Mouse (Mus musculus): Measurements from ENCODE around the gene Gm37240. TPM values are rescaled to one million over a fixed set of nuclear protein-coding genes. Genes with fewer than 3 reads are reported as not detected.
A peak's percentile ranks its signal among the peaks of the same experiment; 100 is the strongest.

The Gm37240 gene
- polyA plus RNA-seq, 1 experiment from 2014 or later = 14.9 TPM

GRCm38 (mm10) chr3:84622026-84622425 lies 1265.3 kb downstream of the Gm37240 start:
- Histone ChIP-seq H3K9me3 (no peaks in the 10 kb centered on the region), H3K36me3 (no peaks in the 10 kb centered on the region), H3K4me3 (no peak overlapping the region), H3K4me2 (no peak overlapping the region), H3K4me1 (peaks cover 5% of the 10 kb centered on the region; the same call in 1 of the 2 replicates), H3K27me3 (no peaks in the 10 kb centered on the region), H3K9ac (no peak overlapping the region), H3K27ac (no peak overlapping the region)
- 26% methylated on average over 3 of the region's 3 CpGs for whole genome bisulfite sequencing
- no peak for ATAC-seq (ENCODE audit: insufficient number of reproducible peaks, low FRiP score, low TSS enrichment, low read depth)

GRCm38 (mm10) chr3:84619725-84620124 lies 1267.6 kb downstream of the Gm37240 start:
- Histone ChIP-seq H3K27me3 (no peaks in the 10 kb centered on the region), H3K9me3 (no peaks in the 10 kb centered on the region), H3K4me1 (peaks cover 2% of the 10 kb centered on the region; the same call in 1 of the 2 replicates), H3K27ac (no peak overlapping the region), H3K4me3 (no peak overlapping the region), H3K9ac (no peak overlapping the region), H3K4me2 (no peak overlapping the region), H3K36me3 (no peaks in the 10 kb centered on the region)
- 92% methylated on average over 6 of the region's 6 CpGs for WGBS
- no peak for ATAC-seq (ENCODE audit: insufficient number of reproducible peaks, low FRiP score, low TSS enrichment, low read depth)

GRCm38 (mm10) chr3:84619056-84619455 lies 1268.3 kb downstream of the Gm37240 start:
- Histone ChIP-seq H3K4me1 (peaks cover 2% of the 10 kb centered on the region; the same call in 1 of the 2 replicates), H3K4me3 (no peak overlapping the region), H3K9me3 (no peaks in the 10 kb centered on the region), H3K27ac (no peak overlapping the region), H3K4me2 (no peak overlapping the region), H3K36me3 (no peaks in the 10 kb centered on the region), H3K27me3 (no peaks in the 10 kb centered on the region), H3K9ac (no peak overlapping the region)
- ATAC-seq (ENCODE audit: insufficient number of reproducible peaks, low FRiP score, low TSS enrichment, low read depth) = no peak
- WGBS = 94% methylated on average over 7 of the region's 7 CpGs

GRCm38 (mm10) chr3:84618627-84619026 lies 1268.7 kb downstream of the Gm37240 start:
- no peak for ATAC-seq (ENCODE audit: insufficient number of reproducible peaks, low FRiP score, low TSS enrichment, low read depth)
- no peaks in the 10 kb centered on the region for H3K27me3 ChIP-seq
- 78% methylated on average over 2 of the region's 2 CpGs for WGBS

GRCm38 (mm10) chr3:84615856-84616225 lies 1271.5 kb downstream of the Gm37240 start:
- peaks cover 2% of the 10 kb centered on the region; the same call in 1 of the 2 replicates for H3K4me1 ChIP-seq
- H3K36me3 ChIP-seq = no peaks in the 10 kb centered on the region
- no peak overlapping the region for H3K27ac ChIP-seq
- H3K27me3 ChIP-seq = no peaks in the 10 kb centered on the region
- WGBS = 40% methylated on average over 7 of the region's 7 CpGs
- no peak overlapping the region for H3K9ac ChIP-seq
- H3K9me3 ChIP-seq = no peaks in the 10 kb centered on the region
- no peak for ATAC-seq (ENCODE audit: insufficient number of reproducible peaks, low FRiP score, low TSS enrichment, low read depth)
- H3K4me2 ChIP-seq = no peak overlapping the region
- no peak overlapping the region for H3K4me3 ChIP-seq

More at GRCm38 (mm10) chr3:84618627-84619026, 1268.7 kb downstream of the Gm37240 start:
- H3K4me3 ChIP-seq = no peak overlapping the region
- peaks cover 2% of the 10 kb centered on the region; the same call in 1 of the 2 replicates for H3K4me1 ChIP-seq
- H3K4me2 ChIP-seq = no peak overlapping the region
- no peaks in the 10 kb centered on the region for H3K36me3 ChIP-seq
- H3K9me3 ChIP-seq = no peaks in the 10 kb centered on the region
- no peak overlapping the region for H3K27ac ChIP-seq
- no peak overlapping the region for H3K9ac ChIP-seq

- no peak overlapping the region for H3K27ac ChIP-seq
- no peaks in the 10 kb centered on the region for H3K9me3 ChIP-seq
- H3K9ac ChIP-seq = no peak overlapping the region
- H3K4me2 ChIP-seq = no peak overlapping the region
- ATAC-seq (ENCODE audit: insufficient number of reproducible peaks, low FRiP score, low TSS enrichment, low read depth) = no peak
- WGBS = 28% methylated on average over 5 of the region's 5 CpGs
- H3K36me3 ChIP-seq = no peaks in the 10 kb centered on the region
- no peaks in the 10 kb centered on the region for H3K27me3 ChIP-seq
- peaks cover 2% of the 10 kb centered on the region; the same call in 1 of the 2 replicates for H3K4me1 ChIP-seq
- H3K4me3 ChIP-seq = no peak overlapping the region
Observed at GRCm38 (mm10) chr3:84615050-84615855, 1272.1 kb downstream of the Gm37240 start.

- no peak overlapping the region for H3K4me2 ChIP-seq
- no peak overlapping the region for H3K9ac ChIP-seq
- H3K36me3 ChIP-seq = no peaks in the 10 kb centered on the region
- 0 out of 2 replicates have a peak, but pooled peaks cover 6% of the 10 kb centered on the region for H3K9me3 ChIP-seq
- H3K4me1 ChIP-seq = peaks cover under 1% of the 10 kb centered on the region; the same call in 1 of the 2 replicates
- no peak for ATAC-seq (ENCODE audit: insufficient number of reproducible peaks, low FRiP score, low TSS enrichment, low read depth)
- no peak overlapping the region for H3K4me3 ChIP-seq
- H3K27me3 ChIP-seq = no peaks in the 10 kb centered on the region
- H3K27ac ChIP-seq = no peak overlapping the region
- WGBS = 62% methylated on average over 9 of the region's 9 CpGs
Observed at GRCm38 (mm10) chr3:84610183-84610710, 1277.1 kb downstream of the Gm37240 start.

- Histone ChIP-seq H3K9ac (no peak overlapping the region), H3K36me3 (no peaks in the 10 kb centered on the region), H3K4me3 (no peak overlapping the region), H3K4me1 (0 out of 2 replicates have a peak, but pooled peaks cover 5% of the 10 kb centered on the region), H3K27me3 (no peaks in the 10 kb centered on the region), H3K27ac (peak overlapping the region; percentile 65), H3K9me3 (0 out of 2 replicates have a peak, but pooled peaks cover 6% of the 10 kb centered on the region), H3K4me2 (no peak overlapping the region)
- WGBS = 52% methylated on average over 8 of the region's 9 CpGs
- ATAC-seq (ENCODE audit: insufficient number of reproducible peaks, low FRiP score, low TSS enrichment, low read depth) = no peak
Observed at GRCm38 (mm10) chr3:84603212-84603611, 1284.1 kb downstream of the Gm37240 start.

GRCm38 (mm10) chr3:84602759-84603158 lies 1284.6 kb downstream of the Gm37240 start:
- 76% methylated on average over 2 of the region's 2 CpGs for WGBS
- peak overlapping the region; percentile 65 for H3K27ac ChIP-seq
- H3K9me3 ChIP-seq = 0 out of 2 replicates have a peak, but pooled peaks cover 6% of the 10 kb centered on the region
- H3K4me3 ChIP-seq = no peak overlapping the region
- no peaks in the 10 kb centered on the region for H3K36me3 ChIP-seq
- ATAC-seq (ENCODE audit: insufficient number of reproducible peaks, low FRiP score, low TSS enrichment, low read depth) = no peak
- H3K27me3 ChIP-seq = no peaks in the 10 kb centered on the region
- 0 out of 2 replicates have a peak, but pooled peaks cover 5% of the 10 kb centered on the region for H3K4me1 ChIP-seq
- H3K4me2 ChIP-seq = no peak overlapping the region
- H3K9ac ChIP-seq = no peak overlapping the region

- Histone ChIP-seq H3K4me2 (no peak overlapping the region), H3K4me1 (0 out of 2 replicates have a peak, but pooled peaks cover 5% of the 10 kb centered on the region), H3K27ac (peak overlapping the region; percentile 51), H3K36me3 (no peaks in the 10 kb centered on the region), H3K9ac (no peak overlapping the region), H3K4me3 (no peak overlapping the region), H3K27me3 (0 out of 2 replicates have a peak, but pooled peaks cover 5% of the 10 kb centered on the region), H3K9me3 (0 out of 2 replicates have a peak, but pooled peaks cover 6% of the 10 kb centered on the region)
- no peak for ATAC-seq (ENCODE audit: insufficient number of reproducible peaks, low FRiP score, low TSS enrichment, low read depth)
- WGBS = 62% methylated on average over 9 of the region's 9 CpGs
Observed at GRCm38 (mm10) chr3:84601870-84602495, 1285.3 kb downstream of the Gm37240 start.

GRCm38 (mm10) chr3:84598756-84599155 lies 1288.6 kb downstream of the Gm37240 start:
- 83% methylated on average over 6 of the region's 6 CpGs for WGBS

More at GRCm38 (mm10) chr3:84598756-84599155, 1288.6 kb downstream of the Gm37240 start:
- no peaks in the 10 kb centered on the region for H3K9me3 ChIP-seq
- H3K9ac ChIP-seq = no peak overlapping the region
- H3K4me1 ChIP-seq = 0 out of 2 replicates have a peak, but pooled peaks cover 11% of the 10 kb centered on the region
- no peak for ATAC-seq (ENCODE audit: insufficient number of reproducible peaks, low FRiP score, low TSS enrichment, low read depth)
- H3K27ac ChIP-seq = no peak overlapping the region
- 0 out of 2 replicates have a peak, but pooled peaks cover 5% of the 10 kb centered on the region for H3K27me3 ChIP-seq
- no peak overlapping the region for H3K4me3 ChIP-seq
- no peak overlapping the region for H3K4me2 ChIP-seq
- H3K36me3 ChIP-seq = no peaks in the 10 kb centered on the region

All from limb, embryonic 15.5 days (tissue).